Comparison of ENCODE assay signal across 10 mouse cellular contexts in genomic region chr7:102066363-102066762, GRCm38 (mm10). TPM values are rescaled to one million over a fixed set of nuclear protein-coding genes. Genes with fewer than 3 reads are reported as not detected.
DNase-seq lines count a peak whose midpoint lies in the region; ATAC-seq and TF ChIP-seq lines count a peak whose summit lies in the region.
"Had no signal": no experiment of that assay in that cellular context is flagged by ENCODE, and none has a peak within 500 bp of the region (broad histone marks: within the 10 kb centered on the region; RNA-seq: fewer than 3 reads in every experiment).

No protein-coding gene starts in this region.

- H3K36me3 ChIP-seq in spleen, adult 2 months (ENCODE audit: control insufficient read depth, insufficient read depth, low read length) = no peaks in the 10 kb centered on the region
- H3K36me3 ChIP-seq in forebrain, embryonic 12.5 days (replicated peaks) = peaks cover 7% of the 10 kb centered on the region; the same call in 1 of the 2 replicates
- H3K36me3 ChIP-seq in limb, embryonic 15.5 days = peaks cover 16% of the 10 kb centered on the region

- TF ChIP-seq CTCF in spleen, adult 2 months (IDR thresholded peaks at IDR 0.05; ENCODE audit: extremely low read depth, insufficient read depth, insufficient read length, insufficient replicate concordance) = no peak

- H3K4me3 ChIP-seq in spleen, adult 2 months (ENCODE audit: extremely low read depth, insufficient read depth, insufficient read length) = peak overlapping the region; percentile 11
- peak overlapping the region; percentile 74 for H3K4me3 ChIP-seq in forebrain, embryonic 12.5 days (replicated peaks)
- peak overlapping the region; percentile 69 for H3K4me3 ChIP-seq in limb, embryonic 15.5 days

- ATAC-seq in forebrain, embryonic 12.5 days (ENCODE audit: low FRiP score) = no peak
- ATAC-seq in limb, embryonic 15.5 days (ENCODE audit: insufficient number of reproducible peaks, low FRiP score, low TSS enrichment, low read depth) = no peak

- H3K4me1 ChIP-seq in spleen, adult 2 months (ENCODE audit: control insufficient read depth, insufficient read depth, insufficient read length) = no peaks in the 10 kb centered on the region; the same call in 1 of the 2 replicates
- peaks cover 30% of the 10 kb centered on the region for H3K4me1 ChIP-seq in forebrain, embryonic 12.5 days
- H3K4me1 ChIP-seq in limb, embryonic 15.5 days = peaks cover 17% of the 10 kb centered on the region

- DNase-seq in spleen, adult 2 months (ENCODE audit: low read depth in 1 of 2, low spot score in 2 of 2) = no peak
- no peak for DNase-seq in spleen, adult 12 weeks (ENCODE audit: low spot score)
- no peak for DNase-seq in urinary bladder, postnatal 4 days (ENCODE audit: low spot score in 2 of 2)
- no peak for DNase-seq in adrenal gland, postnatal 36 days
- no peak for DNase-seq in cerebellum, postnatal 25 days
- DNase-seq: cerebellum, adult 8-10 months; lung, postnatal 4 days had no signal

- TF ChIP-seq POLR2A in spleen, adult 2 months (IDR thresholded peaks at IDR 0.05; ENCODE audit: low read depth, low read length) = no peak

- 53% methylated on average over 6 of the region's 6 CpGs for WGBS in spleen, adult 2 months
- 87% methylated on average over 6 of the region's 6 CpGs for WGBS in forebrain, embryonic 12.5 days
- WGBS in limb, embryonic 15.5 days = 66% methylated on average over 6 of the region's 6 CpGs

- H3K9me3 ChIP-seq in forebrain, embryonic 12.5 days = no peaks in the 10 kb centered on the region
- no peaks in the 10 kb centered on the region for H3K9me3 ChIP-seq in limb, embryonic 15.5 days

- H3K9ac ChIP-seq in forebrain, embryonic 12.5 days = peak overlapping the region; percentile 80
- peak overlapping the region; percentile 51; the same call in 1 of the 2 replicates for H3K9ac ChIP-seq in limb, embryonic 15.5 days

- H3K27ac ChIP-seq in spleen, adult 2 months (ENCODE audit: insufficient read depth, low read length) = no peak overlapping the region
- no peak overlapping the region for H3K27ac ChIP-seq in forebrain, embryonic 12.5 days
- H3K27ac ChIP-seq in limb, embryonic 15.5 days = peak overlapping the region; percentile 90; the same call in 1 of the 2 replicates

- H3K27me3 ChIP-seq in spleen, adult 2 months (ENCODE audit: control insufficient read depth, insufficient read depth, low read length) = no peaks in the 10 kb centered on the region
- no peaks in the 10 kb centered on the region for H3K27me3 ChIP-seq in forebrain, embryonic 12.5 days
- no peaks in the 10 kb centered on the region for H3K27me3 ChIP-seq in limb, embryonic 15.5 days

- peak overlapping the region; percentile 72 for H3K4me2 ChIP-seq in forebrain, embryonic 12.5 days
- H3K4me2 ChIP-seq in limb, embryonic 15.5 days = peak overlapping the region; percentile 56

RNA-seq across cellular contexts. Expression of gene Xntrpc, which starts 0.8 kb away (rescaled TPM):
- 2.6 and 4.9 TPM in 2 replicates for polyA plus RNA-seq in spleen, adult 2 months (2012; rRNA removed)
- polyA plus RNA-seq in forebrain, embryonic 12.5 days (2016; fragmentation: Nextera tagmentation; extraction: Ambion mirVana) = 2.9 and 3.0 TPM in 2 replicates
- polyA plus RNA-seq in limb, embryonic 15.5 days (2015; fragmentation: Nextera tagmentation; extraction: Ambion mirVana) = 1.5 and 1.6 TPM in 2 replicates
- 1 to 10 TPM in 1 of 2 experiments, under 1 TPM in 1; 0.70 to 1.0 TPM for total RNA-seq in adrenal gland, postnatal 36 days (2021)

RNA-seq across cellular contexts. Expression of gene Xndc1, which starts 1.1 kb away (rescaled TPM):
- 18.3 and 21.5 TPM in 2 replicates for polyA plus RNA-seq in spleen, adult 2 months (2012; rRNA removed)
- polyA plus RNA-seq in forebrain, embryonic 12.5 days (2016; fragmentation: Nextera tagmentation; extraction: Ambion mirVana) = 49.8 and 50.7 TPM in 2 replicates
- 30.6 and 32.3 TPM in 2 replicates for polyA plus RNA-seq in limb, embryonic 15.5 days (2015; fragmentation: Nextera tagmentation; extraction: Ambion mirVana)
- total RNA-seq in adrenal gland, postnatal 36 days (2021) = 10 to 100 TPM in 1 of 2 experiments, 1 to 10 TPM in 1; 9.7 to 12.2 TPM

RNA-seq across cellular contexts. Expression of gene Rnf121, which starts 1.1 kb away (rescaled TPM):
- polyA plus RNA-seq in spleen, adult 2 months (2012; rRNA removed) = 14.2 and 17.7 TPM in 2 replicates
- 33.0 and 33.3 TPM in 2 replicates for polyA plus RNA-seq in forebrain, embryonic 12.5 days (2016; fragmentation: Nextera tagmentation; extraction: Ambion mirVana)
- 30.8 and 32.8 TPM in 2 replicates for polyA plus RNA-seq in limb, embryonic 15.5 days (2015; fragmentation: Nextera tagmentation; extraction: Ambion mirVana)
- 10 to 100 TPM; 33.0 to 38.6 TPM for total RNA-seq in adrenal gland, postnatal 36 days (2021)

RNA-seq across cellular contexts. Expression of gene Trpc2, which starts 16.6 kb away (rescaled TPM):
- polyA plus RNA-seq in spleen, adult 2 months (2012; rRNA removed) = 0.42 and 2.0 TPM in 2 replicates
- not detected in 2 replicates for polyA plus RNA-seq in forebrain, embryonic 12.5 days (2016; fragmentation: Nextera tagmentation; extraction: Ambion mirVana)
- polyA plus RNA-seq in limb, embryonic 15.5 days (2015; fragmentation: Nextera tagmentation; extraction: Ambion mirVana) = not detected in 2 replicates
- total RNA-seq in adrenal gland, postnatal 36 days (2021) = under 1 TPM in 1 of 2 experiments, not detected in 1; 0.46 TPM
- polyA plus RNA-seq: thymus, postnatal 0 days had no signal

RNA-seq across cellular contexts. Expression of gene Art1, which starts 35.2 kb away (rescaled TPM):
- 0.13 and 0.15 TPM in 2 replicates for polyA plus RNA-seq in spleen, adult 2 months (2012; rRNA removed)
- 0.42 and 0.77 TPM in 2 replicates for polyA plus RNA-seq in forebrain, embryonic 12.5 days (2016; fragmentation: Nextera tagmentation; extraction: Ambion mirVana)
- polyA plus RNA-seq in limb, embryonic 15.5 days (2015; fragmentation: Nextera tagmentation; extraction: Ambion mirVana) = 14.9 and 38.9 TPM in 2 replicates
- total RNA-seq in adrenal gland, postnatal 36 days (2021) = not detected

Comparison
In these comparisons a context has a peak if more than half of its experiments do, and no peak if none do; other contexts are left out.
1. H3K4me3 ChIP-seq: peak in every context shown above with its lines; median percentile 74 in forebrain, embryonic 12.5 days; 69 in limb, embryonic 15.5 days; 11 in spleen, adult 2 months.